Mouse (Mus musculus) neural tube, postnatal 0 days (tissue): ENCODE results near the gene Vsnl1. TPM values are rescaled to one million over a fixed set of nuclear protein-coding genes. Genes with fewer than 3 reads are reported as not detected.

ENCODE experiments used
- microRNA-seq: library from miRNA; unstranded; fragments of <30 nt; microRNA quantifications from one replicate; pipeline ENCODE4, GENCODE M21; 2016
- polyA plus RNA-seq: library from polyadenylated mRNA; unstranded; fragments of >200 nt; fragmentation: Nextera tagmentation; extraction: Ambion mirVana; gene quantifications from 2 replicates; pipeline ENCODE4 v1.2.1, GENCODE M21; 2015

Vsnl1 gene
- polyA plus RNA-seq: 287 and 311 TPM in 2 replicates

DNA sequence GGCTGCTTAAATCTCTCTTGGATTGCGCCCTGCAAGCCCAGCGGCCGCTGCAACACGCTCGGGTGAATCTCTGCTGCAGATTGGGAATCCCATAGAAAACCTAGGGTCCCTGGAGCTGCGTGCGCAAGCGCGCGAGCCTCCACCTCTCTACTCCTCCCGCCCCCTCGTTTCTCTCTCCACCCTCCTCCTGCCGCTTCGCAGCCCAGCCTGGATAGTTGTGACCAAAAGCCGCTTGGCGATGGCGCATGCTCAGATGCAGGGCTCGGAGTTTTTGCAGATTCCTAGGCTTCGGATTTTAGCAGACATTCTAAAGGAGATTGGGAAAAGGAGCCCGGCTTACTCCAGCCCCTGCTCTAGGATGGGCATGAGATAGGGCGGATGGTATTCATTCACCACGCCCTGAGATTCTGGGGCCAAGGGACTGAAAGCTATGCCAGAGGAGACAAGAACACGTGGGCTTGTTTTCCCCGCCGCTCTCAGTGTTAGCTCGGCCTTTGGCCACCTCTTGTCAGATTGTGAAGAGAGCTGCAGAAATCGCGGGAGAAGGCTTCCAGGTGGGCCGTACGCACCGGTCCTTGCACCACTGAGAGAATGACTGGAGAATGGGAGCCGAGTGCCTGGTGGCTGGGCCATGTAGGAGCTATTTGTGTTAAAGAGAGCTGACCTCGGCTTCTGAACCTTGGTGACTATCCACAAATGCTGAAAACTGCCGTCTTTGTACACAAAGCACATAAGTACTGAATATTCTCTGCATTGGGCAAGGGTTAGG lies at the start of gene Vsnl1:
Gene Vsnl1, minus strand, starts transcription at position 117 of the 769 bp plus-strand sequence.

DNA sequence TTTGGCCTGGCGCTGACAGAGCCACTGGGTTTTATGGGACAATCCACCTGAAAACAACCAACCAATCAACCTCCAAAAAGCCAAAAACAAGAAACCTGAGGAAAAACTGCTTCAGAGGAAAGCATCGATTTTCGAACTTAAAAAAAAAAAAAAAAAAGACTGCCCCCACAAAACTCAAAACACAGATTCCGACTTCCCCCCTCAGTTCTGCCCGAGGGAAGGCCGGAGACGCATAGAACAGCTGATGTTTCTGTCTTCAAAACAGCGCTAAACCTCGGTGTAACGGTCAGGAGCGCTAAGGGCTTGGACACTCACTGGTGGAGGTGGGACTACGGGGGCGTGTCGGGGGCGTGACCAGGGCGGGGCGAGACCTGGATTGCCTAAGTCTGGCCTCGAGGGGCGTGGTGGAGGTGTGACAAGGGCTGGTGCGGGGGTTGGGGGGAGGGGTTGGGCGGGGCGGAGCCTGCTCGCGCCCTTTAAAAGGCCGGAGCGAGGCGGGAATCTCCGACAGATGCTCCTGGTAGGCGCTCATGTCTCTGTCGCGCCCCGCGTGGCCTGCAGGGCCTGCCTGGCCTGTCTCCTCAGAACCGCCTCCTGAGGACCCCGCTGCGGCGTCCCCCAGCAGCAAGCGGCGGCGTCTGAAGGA lies 19.3 kb upstream of the Vsnl1 start, which contains the start of gene Rad51ap2:
Gene Rad51ap2, plus strand, starts transcription at position 531 of the 646 bp plus-strand sequence.

Small RNA genes lying within 50 kb of the gene (microRNA-seq; reads per million reads assigned to microRNA genes)
- gene Mir7675: not detected

Other genes starting within 250 kb of the Vsnl1 start
- not detected in 2 replicates for gene Msgn1, start 227.6 kb downstream of the Vsnl1 start, polyA plus RNA-seq
- gene Gen1, start 170.8 kb downstream of the Vsnl1 start, polyA plus RNA-seq: 0.45 and 1.7 TPM in 2 replicates
- 110 and 121 TPM in 2 replicates for gene Smc6, start 170.7 kb downstream of the Vsnl1 start, polyA plus RNA-seq
- 0.64 and 0.81 TPM in 2 replicates for gene Rad51ap2, start 19.5 kb upstream of the Vsnl1 start, polyA plus RNA-seq